Mouse (Mus musculus) lung, embryonic 16.5 days (tissue): ENCODE results near the gene Tef. TPM values are rescaled to one million over a fixed set of nuclear protein-coding genes. Genes with fewer than 3 reads are reported as not detected.

Source experiments
- polyA plus RNA-seq: library from polyadenylated mRNA; unstranded; fragments of >200 nt; fragmentation: Nextera tagmentation; extraction: Ambion mirVana; gene quantifications from 2 replicates; pipeline ENCODE4 v1.2.1, GENCODE M21; 2015

Tef gene
- polyA plus RNA-seq, 1 experiment from 2014 or later = 32.4 TPM

Other genes starting within 250 kb of the Tef start
- gene Ep300, start 217.1 kb upstream of the Tef start, polyA plus RNA-seq = 13.8 and 16.2 TPM in 2 replicates
- 19.8 and 24.8 TPM in 2 replicates for gene L3mbtl2, start 138.5 kb upstream of the Tef start, polyA plus RNA-seq
- gene Chadl, start 105.1 kb upstream of the Tef start, polyA plus RNA-seq = 4.5 and 5.6 TPM in 2 replicates
- 25.7 and 32.0 TPM in 2 replicates for gene Zc3h7b, start 57.4 kb upstream of the Tef start, polyA plus RNA-seq
- gene Rangap1, start 56.9 kb upstream of the Tef start, polyA plus RNA-seq = 94.6 and 95.7 TPM in 2 replicates
- 32.3 and 36.0 TPM in 2 replicates for gene Tob2, start 56.4 kb downstream of the Tef start, polyA plus RNA-seq
- 146 and 148 TPM in 2 replicates for gene Phf5a, start 69.5 kb downstream of the Tef start, polyA plus RNA-seq
- gene Aco2, start 69.9 kb downstream of the Tef start, polyA plus RNA-seq = 171 and 180 TPM in 2 replicates
- 64.5 and 65.1 TPM in 2 replicates for gene Polr3h, start 123.8 kb downstream of the Tef start, polyA plus RNA-seq
- 10.0 and 10.7 TPM in 2 replicates for gene Csdc2, start 134.3 kb downstream of the Tef start, polyA plus RNA-seq
- gene Pmm1, start 158.5 kb downstream of the Tef start, polyA plus RNA-seq = 37.7 and 41.7 TPM in 2 replicates
- gene 1700029P11Rik, start 178.1 kb downstream of the Tef start, polyA plus RNA-seq = not detected in 2 replicates
- gene Xrcc6, start 185.4 kb downstream of the Tef start, polyA plus RNA-seq = 72.0 and 77.0 TPM in 2 replicates
- 21.6 and 22.7 TPM in 2 replicates for gene Desi1, start 231.4 kb downstream of the Tef start, polyA plus RNA-seq
- gene Snu13, start 245.2 kb downstream of the Tef start, polyA plus RNA-seq = 260 and 272 TPM in 2 replicates